Mouse (Mus musculus): ENCODE measurements around the gene 4921539E11Rik.

GRCm38 (mm10) chr4:103253846-103254245 is 36.8 kb downstream of the 4921539E11Rik start:
- no peak for TF ChIP-seq POLR2A (IDR thresholded peaks at IDR 0.05; ENCODE audit: insufficient read depth, low read depth, low read length)
- no peak for TF ChIP-seq CTCF (IDR thresholded peaks at IDR 0.05)
- TF ChIP-seq EP300 (IDR thresholded peaks at IDR 0.05; ENCODE audit: insufficient read depth, low read depth, low read length): no peak
